Mouse (Mus musculus) lung, adult 2 months (tissue): ENCODE results near the gene Cyth1.

Source experiments
- CTCF ChIP-seq: fragments of 200-500 bp; IDR thresholded peaks from 2 replicates; pipeline ENCODE4 v1.5.1; 2011; ENCODE audit warnings: mild to moderate bottlenecking, low read length, control low read depth; ENCODE audit not compliant: insufficient read depth
- POLR2A ChIP-seq: fragments of 200-500 bp; IDR thresholded peaks from 2 replicates; pipeline ENCODE4 v1.6.1; 2011; ENCODE audit warnings: low read depth, mild to moderate bottlenecking, control low read depth, low read length, borderline replicate concordance; ENCODE audit errors: extremely low read depth

GRCm38 (mm10) chr11:118091002-118091670, 157.3 kb downstream of the Cyth1 start:
- no peak for TF ChIP-seq POLR2A
- TF ChIP-seq CTCF = peak; percentile 55
